Mouse (Mus musculus): ENCODE data around the gene Ncor2. TPM values are rescaled to one million over a fixed set of nuclear protein-coding genes. Genes with fewer than 3 reads are reported as not detected.

The Ncor2 gene
- polyA plus RNA-seq, 2 experiments = 3.5 to 4.4 TPM

- ATAC-seq (ENCODE audit: insufficient read depth) (no peak), DNase-seq (ENCODE audit: low read depth in 3 of 3, low spot score in 3 of 3) (no peak)
- Histone ChIP-seq H3K27me3 (ENCODE audit: control insufficient read depth, insufficient read depth, low read length) (no peaks in the 10 kb centered on the region), H3K9ac (replicated peaks) (no peak overlapping the region), H3K4me1 (replicated peaks; ENCODE audit: control insufficient read depth in 2 of 2, insufficient read depth in 2 of 2, low read length in 1 of 2) (no peaks in the 10 kb centered on the region; a peak in 1 of 4 replicates), H3K4me2 (ENCODE audit: low read depth) (no peak overlapping the region), H3K4me3 (ENCODE audit: insufficient read depth in 1 of 2, low read depth in 2 of 2, low read length in 2 of 2) (no peak overlapping the region), H3K27ac (no peak overlapping the region), H3K36me3 (replicated peaks; ENCODE audit: control insufficient read depth, insufficient read depth, low read depth) (no peaks in the 10 kb centered on the region), H3K9me3 (ENCODE audit: control insufficient read depth, low read length) (no peaks in the 10 kb centered on the region)
- TF ChIP-seq EP300 (IDR thresholded peaks at IDR 0.05; ENCODE audit: low read depth) = no peak
- no peak for TF ChIP-seq CTCF (IDR thresholded peaks at IDR 0.05; ENCODE audit: low read depth)
- WGBS (ENCODE audit: insufficient replicate concordance) = 72% methylated on average over 4 of the region's 4 CpGs
These were observed 53.0 kb downstream of the Ncor2 start for GRCm38 (mm10) chr5:125125966-125126464.

GRCm38 (mm10) chr5:125125219-125125618, 53.8 kb downstream of the Ncor2 start:
- WGBS (ENCODE audit: insufficient replicate concordance) = 57% methylated on average over 3 of the region's 3 CpGs
- no peak for DNase-seq (ENCODE audit: low read depth in 3 of 3, low spot score in 3 of 3)
- Histone ChIP-seq H3K27ac (no peak overlapping the region), H3K4me3 (ENCODE audit: insufficient read depth in 1 of 2, low read depth in 2 of 2, low read length in 2 of 2) (no peak overlapping the region), H3K27me3 (ENCODE audit: control insufficient read depth, insufficient read depth, low read length) (no peaks in the 10 kb centered on the region), H3K4me1 (replicated peaks; ENCODE audit: control insufficient read depth in 2 of 2, insufficient read depth in 2 of 2, low read length in 1 of 2) (no peaks in the 10 kb centered on the region; a peak in 1 of 4 replicates), H3K4me2 (ENCODE audit: low read depth) (no peak overlapping the region), H3K9me3 (ENCODE audit: control insufficient read depth, low read length) (no peaks in the 10 kb centered on the region), H3K9ac (replicated peaks) (no peak overlapping the region), H3K36me3 (replicated peaks; ENCODE audit: control insufficient read depth, insufficient read depth, low read depth) (no peaks in the 10 kb centered on the region)
- TF ChIP-seq EP300 (IDR thresholded peaks at IDR 0.05; ENCODE audit: low read depth) (no peak), CTCF (IDR thresholded peaks at IDR 0.05; ENCODE audit: low read depth) (no peak)
- no peak for ATAC-seq (ENCODE audit: insufficient read depth)

DNA sequence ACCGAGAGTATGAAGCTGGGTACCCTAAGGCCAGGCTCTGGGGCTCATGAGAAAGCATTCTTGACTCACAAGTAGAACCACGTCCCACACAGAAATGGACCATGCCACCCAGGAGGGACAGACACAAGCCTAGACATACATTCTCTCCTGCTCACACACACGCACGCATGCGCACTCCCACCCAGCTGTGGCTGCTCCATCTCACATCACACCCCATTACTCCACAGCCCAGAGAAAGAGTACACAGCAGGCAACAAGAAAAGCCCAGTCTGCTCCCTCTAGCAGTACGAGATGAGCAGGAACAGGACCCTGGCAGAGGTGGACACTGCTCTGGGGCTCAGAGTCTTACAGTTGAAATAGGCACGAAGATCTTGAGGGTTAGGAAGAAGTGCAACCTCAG, 55.0 kb downstream of the Ncor2 start:
- Histone ChIP-seq H3K9ac (replicated peaks) (no peak overlapping the region), H3K9me3 (ENCODE audit: control insufficient read depth, low read length) (no peaks in the 10 kb centered on the region), H3K36me3 (replicated peaks; ENCODE audit: control insufficient read depth, insufficient read depth, low read depth) (no peaks in the 10 kb centered on the region), H3K4me2 (ENCODE audit: low read depth) (no peak overlapping the region), H3K4me3 (ENCODE audit: insufficient read depth in 1 of 2, low read depth in 2 of 2, low read length in 2 of 2) (no peak overlapping the region), H3K27me3 (ENCODE audit: control insufficient read depth, insufficient read depth, low read length) (no peaks in the 10 kb centered on the region), H3K4me1 (replicated peaks; ENCODE audit: control insufficient read depth in 2 of 2, insufficient read depth in 2 of 2, low read length in 1 of 2) (no peaks in the 10 kb centered on the region; a peak in 1 of 4 replicates), H3K27ac (no peak overlapping the region)
- WGBS (ENCODE audit: insufficient replicate concordance) = 64% methylated on average over 7 of the region's 7 CpGs
- ATAC-seq (ENCODE audit: insufficient read depth) = no peak
- DNase-seq (ENCODE audit: low read depth in 3 of 3, low spot score in 3 of 3) = no peak
- TF ChIP-seq EP300 (IDR thresholded peaks at IDR 0.05; ENCODE audit: low read depth) (no peak), CTCF (IDR thresholded peaks at IDR 0.05; ENCODE audit: low read depth) (no peak)

- no peak overlapping the region for H3K4me3 ChIP-seq (ENCODE audit: insufficient read depth in 1 of 2, low read depth in 2 of 2, low read length in 2 of 2)
- no peaks in the 10 kb centered on the region for H3K9me3 ChIP-seq (ENCODE audit: control insufficient read depth, low read length)
- H3K27ac ChIP-seq = no peak overlapping the region
- no peak for DNase-seq (ENCODE audit: low read depth in 3 of 3, low spot score in 3 of 3)
- no peak for TF ChIP-seq EP300 (IDR thresholded peaks at IDR 0.05; ENCODE audit: low read depth)
- TF ChIP-seq CTCF (IDR thresholded peaks at IDR 0.05; ENCODE audit: low read depth) = no peak
- no peak for ATAC-seq (ENCODE audit: insufficient read depth)
- H3K36me3 ChIP-seq (replicated peaks; ENCODE audit: control insufficient read depth, insufficient read depth, low read depth) = no peaks in the 10 kb centered on the region
- 64% methylated on average over 3 of the region's 3 CpGs for WGBS (ENCODE audit: insufficient replicate concordance)
- H3K4me1 ChIP-seq (replicated peaks; ENCODE audit: control insufficient read depth in 2 of 2, insufficient read depth in 2 of 2, low read length in 1 of 2) = no peaks in the 10 kb centered on the region; a peak in 1 of 4 replicates
- H3K27me3 ChIP-seq (ENCODE audit: control insufficient read depth, insufficient read depth, low read length) = no peaks in the 10 kb centered on the region
- no peak overlapping the region for H3K9ac ChIP-seq (replicated peaks)
- no peak overlapping the region for H3K4me2 ChIP-seq (ENCODE audit: low read depth)
These were observed 55.8 kb downstream of the Ncor2 start for GRCm38 (mm10) chr5:125123206-125123605.

- no peak overlapping the region for H3K9ac ChIP-seq (replicated peaks)
- ATAC-seq (ENCODE audit: insufficient read depth) (no peak), DNase-seq (ENCODE audit: low read depth in 3 of 3, low spot score in 3 of 3) (no peak)
- no peak overlapping the region for H3K27ac ChIP-seq
- no peaks in the 10 kb centered on the region; a peak in 1 of 4 replicates for H3K4me1 ChIP-seq (replicated peaks; ENCODE audit: control insufficient read depth in 2 of 2, insufficient read depth in 2 of 2, low read length in 1 of 2)
- WGBS (ENCODE audit: insufficient replicate concordance) = 74% methylated on average over 7 of the region's 7 CpGs
- H3K4me2 ChIP-seq (ENCODE audit: low read depth) = no peak overlapping the region
- H3K27me3 ChIP-seq (ENCODE audit: control insufficient read depth, insufficient read depth, low read length) = no peaks in the 10 kb centered on the region
- no peaks in the 10 kb centered on the region for H3K36me3 ChIP-seq (replicated peaks; ENCODE audit: control insufficient read depth, insufficient read depth, low read depth)
- TF ChIP-seq CTCF (IDR thresholded peaks at IDR 0.05; ENCODE audit: low read depth) = peak; percentile 22; the same call in 1 of the 2 replicates
- no peak for TF ChIP-seq EP300 (IDR thresholded peaks at IDR 0.05; ENCODE audit: low read depth)
- H3K4me3 ChIP-seq (ENCODE audit: insufficient read depth in 1 of 2, low read depth in 2 of 2, low read length in 2 of 2) = no peak overlapping the region
- H3K9me3 ChIP-seq (ENCODE audit: control insufficient read depth, low read length) = no peaks in the 10 kb centered on the region
These were observed 56.5 kb downstream of the Ncor2 start for GRCm38 (mm10) chr5:125122546-125122945.

Measured in liver, embryonic 14.5 days (tissue).